Mouse (Mus musculus): ENCODE data around the gene Fcf1. TPM values are rescaled to one million over a fixed set of nuclear protein-coding genes. Genes with fewer than 3 reads are reported as not detected.

Gene Fcf1
- 132 and 140 TPM in 2 replicates for polyA plus RNA-seq (2015; fragmentation: Nextera tagmentation; extraction: Ambion mirVana)

GRCm38 (mm10) chr12:84970428-84971096 is at the start of gene Fcf1, which contains the start of gene Arel1:
TSS of gene Fcf1 (plus strand) at chr12:84970897.
TSS of gene Arel1 (minus strand) at chr12:84970900.
- H3K27ac ChIP-seq, result no peak within 1 kb of the TSS

GRCm38 (mm10) chr12:84921881-84922419 is 48.7 kb upstream of the Fcf1 start:
- Histone ChIP-seq H3K4me3 (replicated peaks) (no peak overlapping the region), H3K36me3 (peaks cover 30% of the 10 kb centered on the region), H3K9me3 (no peaks in the 10 kb centered on the region), H3K9ac (no peak overlapping the region), H3K27me3 (replicated peaks) (no peaks in the 10 kb centered on the region), H3K4me1 (no peaks in the 10 kb centered on the region), H3K4me2 (no peak overlapping the region), H3K27ac (no peak overlapping the region)
- ATAC-seq (ENCODE audit: insufficient read depth, low FRiP score, low read depth), result no peak
- 76% methylated on average over 8 of the region's 8 CpGs for WGBS

More at GRCm38 (mm10) chr12:84970428-84971096, at the start of gene Fcf1, which contains the start of gene Arel1:
- peak; percentile 67; the same call in 1 of the 2 replicates for ATAC-seq (ENCODE audit: insufficient read depth, low FRiP score, low read depth)
- Histone ChIP-seq H3K27me3 (replicated peaks) (no peaks in the 10 kb centered on the region), H3K36me3 (peaks cover 6% of the 10 kb centered on the region), H3K9ac (peak within 1 kb of the TSS; percentile 74), H3K4me2 (peak within 1 kb of the TSS; percentile 86), H3K9me3 (no peaks in the 10 kb centered on the region), H3K4me1 (peaks cover 15% of the 10 kb centered on the region), H3K4me3 (replicated peaks) (peak within 1 kb of the TSS; percentile 93)
- WGBS, result under 1% methylated on average over 42 of the region's 42 CpGs

DNA sequence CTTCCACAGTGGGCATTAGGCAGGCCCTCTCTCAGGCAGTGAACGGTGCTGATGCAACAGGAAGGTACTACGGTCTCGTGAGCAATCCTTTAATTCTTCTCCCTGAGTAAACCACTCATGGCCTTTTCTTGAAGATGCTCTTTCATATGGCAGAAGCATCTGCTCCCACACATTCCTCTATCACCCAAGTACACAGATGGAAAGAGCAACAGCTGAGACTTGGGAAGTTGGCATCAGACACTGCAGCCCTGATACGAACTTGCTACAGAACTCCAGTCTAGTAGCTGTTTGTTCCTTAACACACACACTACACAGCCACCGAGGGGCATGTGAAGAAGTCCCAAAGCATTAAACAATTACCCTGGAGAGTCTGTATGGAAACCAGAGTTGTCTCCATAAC is 46.4 kb upstream of the Fcf1 start:
- 86% methylated on average over 5 of the region's 5 CpGs for WGBS
- H3K9me3 ChIP-seq, result no peaks in the 10 kb centered on the region
- peaks cover 27% of the 10 kb centered on the region for H3K36me3 ChIP-seq
- no peaks in the 10 kb centered on the region for H3K4me1 ChIP-seq
- no peaks in the 10 kb centered on the region for H3K27me3 ChIP-seq (replicated peaks)
- no peak overlapping the region for H3K4me3 ChIP-seq (replicated peaks)
- no peak overlapping the region for H3K4me2 ChIP-seq
- H3K9ac ChIP-seq, result no peak overlapping the region
- ATAC-seq (ENCODE audit: insufficient read depth, low FRiP score, low read depth), result no peak
- H3K27ac ChIP-seq, result no peak overlapping the region

DNA sequence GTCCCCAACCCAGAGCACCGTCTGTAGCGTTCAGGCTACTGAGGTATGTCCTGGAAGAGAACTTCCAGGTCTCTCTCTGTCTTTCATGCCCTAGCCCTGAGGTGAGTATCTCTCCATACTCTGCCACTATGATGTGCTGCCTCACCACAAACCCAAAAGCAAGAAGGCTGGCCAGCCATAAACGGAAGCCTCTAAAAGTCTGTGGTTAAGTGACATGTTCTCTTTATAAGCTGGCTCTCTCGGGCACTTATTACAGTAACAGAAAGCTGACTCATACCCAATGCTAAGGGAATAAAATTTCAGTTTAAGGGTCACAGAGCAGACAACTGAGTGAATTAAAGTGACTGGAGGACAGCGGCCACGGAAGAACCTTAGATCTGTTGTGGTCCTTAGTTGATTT is 44.2 kb upstream of the Fcf1 start:
- WGBS, result 89% methylated on average over 6 of the region's 6 CpGs
- Histone ChIP-seq H3K9ac (no peak overlapping the region), H3K9me3 (no peaks in the 10 kb centered on the region), H3K36me3 (peaks cover 20% of the 10 kb centered on the region), H3K4me3 (replicated peaks) (no peak overlapping the region), H3K4me1 (no peaks in the 10 kb centered on the region), H3K27ac (no peak overlapping the region), H3K27me3 (replicated peaks) (no peaks in the 10 kb centered on the region), H3K4me2 (no peak overlapping the region)
- ATAC-seq (ENCODE audit: insufficient read depth, low FRiP score, low read depth), result no peak

DNA sequence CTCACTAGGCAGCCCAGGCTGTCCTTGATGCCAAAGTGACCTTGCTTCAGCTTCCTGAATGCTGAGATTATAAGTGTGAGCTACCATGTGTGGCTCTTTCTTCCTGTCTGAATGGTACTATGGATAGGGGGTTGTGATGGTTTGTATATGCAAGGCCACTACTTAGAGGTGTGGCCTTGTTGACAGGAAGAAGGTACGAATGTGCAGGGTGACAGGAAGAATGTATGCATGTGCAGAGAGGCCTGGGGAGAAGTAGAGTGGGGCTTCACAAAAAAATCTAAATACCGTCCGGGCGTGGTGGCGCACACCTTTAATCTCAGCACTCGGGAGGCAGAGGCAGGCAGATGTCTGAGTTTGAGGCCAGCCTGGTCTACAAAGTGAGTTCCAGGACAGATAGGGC is 38.5 kb upstream of the Fcf1 start:
- peaks cover 21% of the 10 kb centered on the region; the same call in 1 of the 2 replicates for H3K36me3 ChIP-seq
- H3K4me2 ChIP-seq, result no peak overlapping the region

GRCm38 (mm10) chr12:84935343-84935742 is 35.4 kb upstream of the Fcf1 start:
- no peaks in the 10 kb centered on the region for H3K27me3 ChIP-seq (replicated peaks)
- H3K36me3 ChIP-seq, result peaks cover 29% of the 10 kb centered on the region
- H3K4me1 ChIP-seq, result no peaks in the 10 kb centered on the region
- H3K4me2 ChIP-seq, result no peak overlapping the region
- no peak overlapping the region for H3K9ac ChIP-seq
- no peaks in the 10 kb centered on the region for H3K9me3 ChIP-seq
- H3K4me3 ChIP-seq (replicated peaks), result no peak overlapping the region
- H3K27ac ChIP-seq, result no peak overlapping the region
- WGBS, result 82% methylated on average over 5 of the region's 5 CpGs
- ATAC-seq (ENCODE audit: insufficient read depth, low FRiP score, low read depth), result no peak

More for the DNA sequence above, 38.5 kb upstream of the Fcf1 start:
- 90% methylated on average over 6 of the region's 6 CpGs for WGBS
- H3K27ac ChIP-seq, result no peak overlapping the region
- H3K9ac ChIP-seq, result no peak overlapping the region
- no peaks in the 10 kb centered on the region for H3K27me3 ChIP-seq (replicated peaks)
- H3K4me1 ChIP-seq, result no peaks in the 10 kb centered on the region
- H3K4me3 ChIP-seq (replicated peaks), result no peak overlapping the region
- no peaks in the 10 kb centered on the region for H3K9me3 ChIP-seq
- ATAC-seq (ENCODE audit: insufficient read depth, low FRiP score, low read depth), result no peak

DNA sequence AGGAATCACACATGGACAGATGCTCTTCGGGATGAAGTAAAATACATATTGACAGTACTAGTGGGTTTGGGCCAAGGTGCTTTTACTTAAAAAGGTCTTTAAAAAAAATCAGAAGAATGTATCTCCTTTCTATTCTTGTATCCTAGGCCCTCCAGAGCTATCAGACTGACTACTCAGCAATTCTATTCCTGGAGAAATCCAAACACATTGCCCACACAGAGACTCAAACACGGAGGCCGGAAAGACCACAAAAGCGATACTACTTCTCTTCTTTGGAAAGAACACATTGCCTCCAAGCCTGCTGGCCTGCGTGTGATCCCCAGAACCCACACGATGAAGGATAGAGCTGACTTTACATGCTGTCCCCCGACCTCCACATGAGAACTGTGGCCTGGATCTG is 31.6 kb upstream of the Fcf1 start:
- Histone ChIP-seq H3K4me3 (replicated peaks) (no peak overlapping the region), H3K27me3 (replicated peaks) (no peaks in the 10 kb centered on the region), H3K9me3 (no peaks in the 10 kb centered on the region), H3K36me3 (peaks cover 10% of the 10 kb centered on the region), H3K9ac (no peak overlapping the region), H3K4me2 (no peak overlapping the region), H3K27ac (no peak overlapping the region), H3K4me1 (no peaks in the 10 kb centered on the region)
- ATAC-seq (ENCODE audit: insufficient read depth, low FRiP score, low read depth), result no peak
- 89% methylated on average over 7 of the region's 7 CpGs for WGBS

GRCm38 (mm10) chr12:84940343-84940742 is 30.4 kb upstream of the Fcf1 start:
- 69% methylated on average over 7 of the region's 7 CpGs for WGBS
- no peaks in the 10 kb centered on the region for H3K27me3 ChIP-seq (replicated peaks)
- H3K9ac ChIP-seq, result no peak overlapping the region
- no peaks in the 10 kb centered on the region for H3K9me3 ChIP-seq
- no peak overlapping the region for H3K4me2 ChIP-seq
- no peak overlapping the region for H3K27ac ChIP-seq
- peaks cover 10% of the 10 kb centered on the region for H3K36me3 ChIP-seq
- no peaks in the 10 kb centered on the region for H3K4me1 ChIP-seq
- H3K4me3 ChIP-seq (replicated peaks), result no peak overlapping the region
- no peak for ATAC-seq (ENCODE audit: insufficient read depth, low FRiP score, low read depth)

DNA sequence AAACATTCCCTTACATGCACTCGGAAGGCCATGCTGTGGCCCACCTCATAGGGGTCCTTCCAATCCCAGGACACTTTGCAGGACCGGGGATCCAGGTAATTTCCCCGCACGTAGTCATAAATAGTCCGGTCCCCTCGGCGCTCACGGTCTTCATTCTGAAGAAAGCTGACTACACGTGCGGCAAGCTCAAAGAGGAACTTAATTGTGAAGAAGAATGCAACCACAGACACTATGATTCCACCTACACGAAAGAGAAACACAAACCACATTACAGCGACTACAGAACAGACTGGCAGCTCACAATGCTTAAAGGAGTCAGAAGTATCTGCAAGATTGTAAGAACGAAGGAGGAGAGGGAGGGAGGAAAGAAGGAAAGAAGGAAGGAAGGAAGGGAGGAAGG is 29.0 kb upstream of the Fcf1 start:
- WGBS, result 90% methylated on average over 13 of the region's 13 CpGs
- Histone ChIP-seq H3K4me3 (replicated peaks) (no peak overlapping the region), H3K27me3 (replicated peaks) (no peaks in the 10 kb centered on the region), H3K9me3 (no peaks in the 10 kb centered on the region), H3K27ac (no peak overlapping the region), H3K4me2 (no peak overlapping the region), H3K36me3 (peaks cover 10% of the 10 kb centered on the region), H3K4me1 (no peaks in the 10 kb centered on the region), H3K9ac (no peak overlapping the region)
- no peak for ATAC-seq (ENCODE audit: insufficient read depth, low FRiP score, low read depth)

- H3K9me3 ChIP-seq, result no peaks in the 10 kb centered on the region
- no peak overlapping the region for H3K4me3 ChIP-seq (replicated peaks)
- no peak overlapping the region for H3K4me2 ChIP-seq
- H3K9ac ChIP-seq, result no peak overlapping the region
- ATAC-seq (ENCODE audit: insufficient read depth, low FRiP score, low read depth), result no peak
- H3K27ac ChIP-seq, result no peak overlapping the region
- no peaks in the 10 kb centered on the region for H3K4me1 ChIP-seq
- H3K36me3 ChIP-seq, result peaks cover 10% of the 10 kb centered on the region
- WGBS, result 79% methylated on average over 21 of the region's 21 CpGs
- H3K27me3 ChIP-seq (replicated peaks), result no peaks in the 10 kb centered on the region
Measured at GRCm38 (mm10) chr12:84943006-84943952, 27.4 kb upstream of the Fcf1 start.

GRCm38 (mm10) chr12:84944150-84944812 is 26.4 kb upstream of the Fcf1 start:
- Histone ChIP-seq H3K9me3 (no peaks in the 10 kb centered on the region), H3K4me2 (no peak overlapping the region), H3K27ac (no peak overlapping the region), H3K36me3 (peaks cover 8% of the 10 kb centered on the region), H3K27me3 (replicated peaks) (no peaks in the 10 kb centered on the region), H3K4me1 (no peaks in the 10 kb centered on the region), H3K9ac (no peak overlapping the region), H3K4me3 (replicated peaks) (no peak overlapping the region)
- no peak for ATAC-seq (ENCODE audit: insufficient read depth, low FRiP score, low read depth)
- 79% methylated on average over 4 of the region's 4 CpGs for WGBS

All from stomach, embryonic 15.5 days (tissue).